Comparison of ENCODE assay signal across 18 mouse cellular contexts in the genomic region with DNA sequence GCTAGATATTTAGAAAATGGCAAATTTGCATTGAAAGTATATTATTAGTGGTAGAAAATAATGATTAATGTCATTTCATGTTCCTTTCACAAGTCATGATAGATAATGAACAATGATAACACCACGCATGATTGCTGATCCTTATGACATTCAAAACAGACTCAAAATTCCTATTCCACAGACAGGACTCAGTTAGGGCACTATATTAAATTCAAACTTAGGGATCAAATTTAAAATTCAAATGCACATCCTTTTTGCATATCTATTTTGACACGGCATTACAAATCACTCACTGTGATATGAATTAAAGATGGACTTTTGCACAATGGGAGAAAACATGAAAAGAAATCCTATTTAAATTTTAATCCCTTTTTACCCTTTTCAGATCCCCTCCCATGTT.
DNase-seq lines count a peak whose midpoint lies in the region; ATAC-seq and TF ChIP-seq lines count a peak whose summit lies in the region.
"Had no signal": no experiment of that assay in that cellular context is flagged by ENCODE, and none has a peak within 500 bp of the region (broad histone marks: within the 10 kb centered on the region; RNA-seq: fewer than 3 reads in every experiment).

No protein-coding gene starts in this region.

- DNase-seq in forebrain, embryonic 14.5 days (ENCODE audit: low spot score): peak; percentile 37
- no peak for DNase-seq in forebrain, embryonic 11.5 days (ENCODE audit: low spot score)
- DNase-seq in midbrain, embryonic 14.5 days: peak; percentile 50
- DNase-seq in brain, embryonic 14.5 days (ENCODE audit: low read depth): peak; percentile 70
- no peak for DNase-seq in kidney, postnatal 14 days
- DNase-seq: adrenal gland, adult 2 months; adrenal gland, postnatal 10 days; adrenal gland, postnatal 25 days; cerebellum, adult 11-12 months; cerebellum, adult 2 months; cerebellum, adult 9-10 months; cerebellum, postnatal 10 days; cerebellum, postnatal 25 days had no signal

- ATAC-seq in forebrain, embryonic 14.5 days: peak; percentile 46; the same call in 1 of the 2 replicates
- no peak for ATAC-seq in forebrain, embryonic 12.5 days (ENCODE audit: low FRiP score)
- ATAC-seq in forebrain, embryonic 16.5 days: peak; percentile 77
- ATAC-seq in forebrain, embryonic 11.5 days (replicated peaks; ENCODE audit: low FRiP score): no peak
- ATAC-seq in midbrain, embryonic 14.5 days (ENCODE audit: low FRiP score, low TSS enrichment): no peak
- no peak for ATAC-seq in midbrain, embryonic 13.5 days

- no peak overlapping the region for H3K9ac ChIP-seq in forebrain, embryonic 14.5 days (ENCODE audit: low read length)
- H3K9ac ChIP-seq in forebrain, embryonic 12.5 days: no peak overlapping the region
- H3K9ac ChIP-seq in forebrain, embryonic 16.5 days (replicated peaks; ENCODE audit: low read depth, low read length): no peak overlapping the region
- no peak overlapping the region for H3K9ac ChIP-seq in forebrain, embryonic 11.5 days (ENCODE audit: low read length)
- H3K9ac ChIP-seq in midbrain, embryonic 14.5 days (replicated peaks; ENCODE audit: low read length): no peak overlapping the region
- no peak overlapping the region for H3K9ac ChIP-seq in midbrain, embryonic 13.5 days (replicated peaks)
- H3K9ac ChIP-seq: embryonic facial prominence, embryonic 12.5 days had no signal

- H3K27ac ChIP-seq in forebrain, embryonic 14.5 days (ENCODE audit: low read depth, low read length): no peak overlapping the region
- no peak overlapping the region for H3K27ac ChIP-seq in forebrain, embryonic 12.5 days
- no peak overlapping the region for H3K27ac ChIP-seq in forebrain, embryonic 16.5 days (ENCODE audit: low read length)
- no peak overlapping the region for H3K27ac ChIP-seq in forebrain, embryonic 11.5 days (ENCODE audit: low read depth, low read length)
- no peak overlapping the region for H3K27ac ChIP-seq in midbrain, embryonic 14.5 days (replicated peaks; ENCODE audit: low read depth, low read length)
- H3K27ac ChIP-seq in midbrain, embryonic 13.5 days: no peak overlapping the region
- H3K27ac ChIP-seq: embryonic facial prominence, embryonic 10.5 days; embryonic facial prominence, embryonic 12.5 days had no signal

- no peak overlapping the region for H3K4me3 ChIP-seq in forebrain, embryonic 14.5 days (ENCODE audit: low read depth, low read length)
- H3K4me3 ChIP-seq in forebrain, embryonic 12.5 days (replicated peaks): no peak overlapping the region
- H3K4me3 ChIP-seq in forebrain, embryonic 16.5 days (replicated peaks; ENCODE audit: low read length): no peak overlapping the region
- H3K4me3 ChIP-seq in forebrain, embryonic 11.5 days (ENCODE audit: low read depth, low read length): no peak overlapping the region
- H3K4me3 ChIP-seq in midbrain, embryonic 14.5 days (replicated peaks; ENCODE audit: low read depth, low read length): no peak overlapping the region
- no peak overlapping the region for H3K4me3 ChIP-seq in midbrain, embryonic 13.5 days (replicated peaks)
- H3K4me3 ChIP-seq: embryonic facial prominence, embryonic 10.5 days; embryonic facial prominence, embryonic 12.5 days had no signal

- no peaks in the 10 kb centered on the region; the same call in 1 of the 2 replicates for H3K4me1 ChIP-seq in forebrain, embryonic 14.5 days (ENCODE audit: control insufficient read depth, insufficient read depth, low read length)
- H3K4me1 ChIP-seq in forebrain, embryonic 12.5 days: peaks cover 7% of the 10 kb centered on the region; the same call in 1 of the 2 replicates
- 0 out of 2 replicates have a peak, but pooled peaks cover 5% of the 10 kb centered on the region for H3K4me1 ChIP-seq in forebrain, embryonic 16.5 days (replicated peaks; ENCODE audit: control insufficient read depth, insufficient read depth, low read length)
- no peaks in the 10 kb centered on the region for H3K4me1 ChIP-seq in forebrain, embryonic 11.5 days (replicated peaks; ENCODE audit: control insufficient read depth, insufficient read depth, low read length)
- H3K4me1 ChIP-seq in midbrain, embryonic 14.5 days (ENCODE audit: control insufficient read depth, insufficient read depth, low read length): peaks cover 5% of the 10 kb centered on the region; the same call in 1 of the 2 replicates
- H3K4me1 ChIP-seq in midbrain, embryonic 13.5 days (replicated peaks): peaks cover 8% of the 10 kb centered on the region
- H3K4me1 ChIP-seq: embryonic facial prominence, embryonic 10.5 days; embryonic facial prominence, embryonic 12.5 days had no signal

- H3K36me3 ChIP-seq in forebrain, embryonic 14.5 days (ENCODE audit: control insufficient read depth, insufficient read depth, low read length): no peaks in the 10 kb centered on the region
- H3K36me3 ChIP-seq in forebrain, embryonic 12.5 days (replicated peaks): no peaks in the 10 kb centered on the region
- H3K36me3 ChIP-seq in forebrain, embryonic 16.5 days (ENCODE audit: control insufficient read depth, insufficient read depth): no peaks in the 10 kb centered on the region
- no peaks in the 10 kb centered on the region for H3K36me3 ChIP-seq in forebrain, embryonic 11.5 days (ENCODE audit: control insufficient read depth, insufficient read depth, low read length)
- no peaks in the 10 kb centered on the region for H3K36me3 ChIP-seq in midbrain, embryonic 14.5 days (ENCODE audit: control insufficient read depth, insufficient read depth, low read length)
- no peaks in the 10 kb centered on the region for H3K36me3 ChIP-seq in midbrain, embryonic 13.5 days
- H3K36me3 ChIP-seq: embryonic facial prominence, embryonic 10.5 days; embryonic facial prominence, embryonic 12.5 days had no signal

- TF ChIP-seq CTCF in brain, embryonic 14.5 days (IDR thresholded peaks at IDR 0.05; ENCODE audit: borderline replicate concordance, extremely low read depth, insufficient read depth, insufficient read length): no peak

- no peaks in the 10 kb centered on the region for H3K9me3 ChIP-seq in forebrain, embryonic 14.5 days (replicated peaks; ENCODE audit: control insufficient read depth, low read length)
- no peaks in the 10 kb centered on the region for H3K9me3 ChIP-seq in forebrain, embryonic 12.5 days
- no peaks in the 10 kb centered on the region for H3K9me3 ChIP-seq in forebrain, embryonic 16.5 days (ENCODE audit: control insufficient read depth, low read length)
- no peaks in the 10 kb centered on the region for H3K9me3 ChIP-seq in forebrain, embryonic 11.5 days (ENCODE audit: control insufficient read depth, low read length)
- H3K9me3 ChIP-seq in midbrain, embryonic 14.5 days (ENCODE audit: control insufficient read depth, low read length): no peaks in the 10 kb centered on the region
- no peaks in the 10 kb centered on the region for H3K9me3 ChIP-seq in midbrain, embryonic 13.5 days
- H3K9me3 ChIP-seq: embryonic facial prominence, embryonic 10.5 days; embryonic facial prominence, embryonic 12.5 days had no signal

- H3K4me2 ChIP-seq in forebrain, embryonic 14.5 days (ENCODE audit: low read length): no peak overlapping the region
- no peak overlapping the region for H3K4me2 ChIP-seq in forebrain, embryonic 12.5 days
- no peak overlapping the region for H3K4me2 ChIP-seq in forebrain, embryonic 16.5 days (ENCODE audit: low read length)
- no peak overlapping the region for H3K4me2 ChIP-seq in forebrain, embryonic 11.5 days (ENCODE audit: low read depth, low read length, severe bottlenecking)
- no peak overlapping the region for H3K4me2 ChIP-seq in midbrain, embryonic 14.5 days (ENCODE audit: low read length)
- H3K4me2 ChIP-seq in midbrain, embryonic 13.5 days (replicated peaks): no peak overlapping the region
- H3K4me2 ChIP-seq: embryonic facial prominence, embryonic 12.5 days had no signal

- 65% methylated on average over 2 of the region's 2 CpGs for WGBS in forebrain, embryonic 14.5 days
- 75% methylated on average over 2 of the region's 2 CpGs for WGBS in forebrain, embryonic 12.5 days
- 47% methylated on average over 2 of the region's 2 CpGs for WGBS in forebrain, embryonic 16.5 days
- 85% methylated on average over 2 of the region's 2 CpGs for WGBS in forebrain, embryonic 11.5 days
- 20% methylated on average over 2 of the region's 2 CpGs for WGBS in midbrain, embryonic 14.5 days
- 28% methylated on average over 2 of the region's 2 CpGs for WGBS in midbrain, embryonic 13.5 days

- no peak for TF ChIP-seq POLR2A in brain, embryonic 14.5 days (IDR thresholded peaks at IDR 0.05; ENCODE audit: borderline replicate concordance, extremely low read depth, insufficient read depth, insufficient read length, poor library complexity, severe bottlenecking)

- H3K27me3 ChIP-seq in forebrain, embryonic 14.5 days (replicated peaks; ENCODE audit: control insufficient read depth, insufficient read depth, low read length): no peaks in the 10 kb centered on the region
- no peaks in the 10 kb centered on the region for H3K27me3 ChIP-seq in forebrain, embryonic 12.5 days
- no peaks in the 10 kb centered on the region for H3K27me3 ChIP-seq in forebrain, embryonic 16.5 days (replicated peaks; ENCODE audit: control insufficient read depth, insufficient read depth, low read length)
- no peaks in the 10 kb centered on the region for H3K27me3 ChIP-seq in forebrain, embryonic 11.5 days (ENCODE audit: control insufficient read depth, insufficient read depth, low read length)
- no peaks in the 10 kb centered on the region for H3K27me3 ChIP-seq in midbrain, embryonic 14.5 days (ENCODE audit: control insufficient read depth, insufficient read depth, low read length)
- H3K27me3 ChIP-seq in midbrain, embryonic 13.5 days: no peaks in the 10 kb centered on the region
- H3K27me3 ChIP-seq: embryonic facial prominence, embryonic 12.5 days had no signal

Comparison
In these comparisons a context has a peak if more than half of its experiments do, and no peak if none do; other contexts are left out.
1. ATAC-seq: peak in forebrain, embryonic 14.5 days (single experiment) and forebrain, embryonic 16.5 days (single experiment); none in forebrain, embryonic 12.5 days (single experiment), forebrain, embryonic 11.5 days (single experiment), midbrain, embryonic 14.5 days (single experiment) and midbrain, embryonic 13.5 days (single experiment).
2. DNase-seq: peak in forebrain, embryonic 14.5 days (single experiment), midbrain, embryonic 14.5 days (single experiment) and brain, embryonic 14.5 days (single experiment); none in forebrain, embryonic 11.5 days (single experiment) and kidney, postnatal 14 days (single experiment).